Mouse (Mus musculus) hindbrain, embryonic 15.5 days (tissue): ENCODE results near the gene Sdccag8. TPM values are rescaled to one million over a fixed set of nuclear protein-coding genes. Genes with fewer than 3 reads are reported as not detected.

Experiments
- ATAC-seq: fragments of 200-750 bp; cut with Nextera tagmentation; 2 replicates; pipeline ENCODE4 v1.8.0; 2017; ENCODE audit warnings: low read depth, moderate number of reproducible peaks, moderate TSS enrichment; ENCODE audit not compliant: low FRiP score
- H3K27ac ChIP-seq: fragments of 300-500 bp; sonication (generic); replicated peaks from 2 replicates; pipeline ENCODE4 v1.5.1; 2015; ENCODE audit warnings: mild to moderate bottlenecking, inconsistent platforms
- H3K27me3 ChIP-seq: fragments of 300-500 bp; sonication (generic); 2 replicates; pipeline ENCODE4 v1.6.1; 2015; ENCODE audit warnings: control low read depth, inconsistent platforms
- H3K36me3 ChIP-seq: fragments of 300-500 bp; sonication (generic); 2 replicates; pipeline ENCODE4 v1.6.1; 2015; ENCODE audit warnings: control low read depth, inconsistent platforms
- H3K4me1 ChIP-seq: fragments of 300-500 bp; sonication (generic); replicated peaks from 2 replicates; pipeline ENCODE4 v1.6.1; 2015; ENCODE audit warnings: control low read depth, inconsistent platforms
- H3K4me2 ChIP-seq: fragments of 300-500 bp; sonication (generic); 2 replicates; pipeline ENCODE4 v1.6.1; 2015; ENCODE audit warnings: moderate library complexity, mild to moderate bottlenecking, inconsistent platforms
- H3K4me3 ChIP-seq: fragments of 300-500 bp; sonication (generic); 2 replicates; pipeline ENCODE4 v1.5.1; 2015; ENCODE audit warnings: mild to moderate bottlenecking, inconsistent platforms
- H3K9ac ChIP-seq: fragments of 300-500 bp; sonication (generic); 2 replicates; pipeline ENCODE4 v1.6.1; 2015; ENCODE audit warnings: inconsistent platforms
- H3K9me3 ChIP-seq: fragments of 300-500 bp; sonication (generic); 2 replicates; pipeline ENCODE4 v1.6.1; 2016; ENCODE audit warnings: control low read depth, inconsistent platforms
- WGBS: fragments of 180-500 bp; shearing (Covaris S2); methylation state at CpG from one replicate; pipeline ENCODE4 v1.1.7; 2015; 5-methylcytosine and 5-hydroxymethylcytosine counted together
- polyA plus RNA-seq: library from polyadenylated mRNA; unstranded; fragments of >200 nt; fragmentation: Nextera tagmentation; extraction: Ambion mirVana; gene quantifications from 2 replicates; pipeline ENCODE4 v1.2.1, GENCODE M21; 2015

Gene Sdccag8
- polyA plus RNA-seq, 1 experiment from 2014 or later = 22.8 TPM

GRCm38 (mm10) chr1:176816728-176817127 is 2.3 kb downstream of the Sdccag8 start:
- H3K27me3 ChIP-seq = no peaks in the 10 kb centered on the region
- peaks cover 6% of the 10 kb centered on the region for H3K4me1 ChIP-seq
- no peak overlapping the region for H3K4me2 ChIP-seq
- no peak overlapping the region for H3K4me3 ChIP-seq
- no peaks in the 10 kb centered on the region for H3K9me3 ChIP-seq
- no peak overlapping the region for H3K9ac ChIP-seq
- H3K27ac ChIP-seq = no peak overlapping the region
- 84% methylated on average over 4 of the region's 4 CpGs for WGBS
- ATAC-seq = no peak
- H3K36me3 ChIP-seq = no peaks in the 10 kb centered on the region

GRCm38 (mm10) chr1:176818147-176818546 is 3.7 kb downstream of the Sdccag8 start:
- no peak overlapping the region for H3K27ac ChIP-seq
- no peaks in the 10 kb centered on the region for H3K27me3 ChIP-seq
- H3K9ac ChIP-seq = no peak overlapping the region
- no peak for ATAC-seq
- no peak overlapping the region for H3K4me3 ChIP-seq
- no peak overlapping the region for H3K4me2 ChIP-seq
- peaks cover 9% of the 10 kb centered on the region for H3K4me1 ChIP-seq
- 90% methylated on average over 2 of the region's 2 CpGs for WGBS
- H3K9me3 ChIP-seq = no peaks in the 10 kb centered on the region
- no peaks in the 10 kb centered on the region for H3K36me3 ChIP-seq

- 76% methylated on average over 6 of the region's 6 CpGs for WGBS
- Histone ChIP-seq H3K9me3 (no peaks in the 10 kb centered on the region), H3K36me3 (no peaks in the 10 kb centered on the region), H3K4me1 (peaks cover 9% of the 10 kb centered on the region), H3K4me3 (no peak overlapping the region), H3K4me2 (no peak overlapping the region), H3K27ac (no peak overlapping the region), H3K9ac (no peak overlapping the region), H3K27me3 (no peaks in the 10 kb centered on the region)
- ATAC-seq = no peak
Observed at GRCm38 (mm10) chr1:176818763-176819162, 4.3 kb downstream of the Sdccag8 start.

GRCm38 (mm10) chr1:176821929-176822328 is 7.5 kb downstream of the Sdccag8 start:
- H3K9ac ChIP-seq = no peak overlapping the region
- no peaks in the 10 kb centered on the region for H3K27me3 ChIP-seq
- no peak overlapping the region for H3K4me3 ChIP-seq
- 38% methylated on average over 1 of the region's 1 CpGs for WGBS
- H3K9me3 ChIP-seq = no peaks in the 10 kb centered on the region
- no peak overlapping the region for H3K4me2 ChIP-seq
- H3K4me1 ChIP-seq = peaks cover 5% of the 10 kb centered on the region; the same call in 1 of the 2 replicates
- ATAC-seq = no peak
- H3K36me3 ChIP-seq = no peaks in the 10 kb centered on the region
- H3K27ac ChIP-seq = no peak overlapping the region

- Histone ChIP-seq H3K4me1 (peaks cover 5% of the 10 kb centered on the region; the same call in 1 of the 2 replicates), H3K4me3 (no peak overlapping the region), H3K36me3 (no peaks in the 10 kb centered on the region), H3K4me2 (no peak overlapping the region), H3K27me3 (no peaks in the 10 kb centered on the region), H3K9ac (no peak overlapping the region), H3K27ac (no peak overlapping the region), H3K9me3 (no peaks in the 10 kb centered on the region)
- WGBS = 90% methylated on average over 4 of the region's 4 CpGs
- ATAC-seq = no peak
Observed at GRCm38 (mm10) chr1:176822949-176823348, 8.5 kb downstream of the Sdccag8 start.

- WGBS = 93% methylated on average over 8 of the region's 8 CpGs
Observed at GRCm38 (mm10) chr1:176823889-176824288, 9.4 kb downstream of the Sdccag8 start.

GRCm38 (mm10) chr1:176824611-176825010 is 10.2 kb downstream of the Sdccag8 start:
- 83% methylated on average over 6 of the region's 6 CpGs for WGBS
- no peak for ATAC-seq
- H3K4me2 ChIP-seq = no peak overlapping the region

More at GRCm38 (mm10) chr1:176823889-176824288, 9.4 kb downstream of the Sdccag8 start:
- Histone ChIP-seq H3K27ac (no peak overlapping the region), H3K4me1 (peaks cover 5% of the 10 kb centered on the region; the same call in 1 of the 2 replicates), H3K4me2 (no peak overlapping the region), H3K9me3 (no peaks in the 10 kb centered on the region), H3K9ac (no peak overlapping the region), H3K36me3 (no peaks in the 10 kb centered on the region), H3K27me3 (no peaks in the 10 kb centered on the region), H3K4me3 (no peak overlapping the region)
- no peak for ATAC-seq

GRCm38 (mm10) chr1:176825084-176825483 is 10.6 kb downstream of the Sdccag8 start:
- Histone ChIP-seq H3K4me3 (no peak overlapping the region), H3K27ac (no peak overlapping the region), H3K9me3 (no peaks in the 10 kb centered on the region), H3K9ac (no peak overlapping the region), H3K36me3 (no peaks in the 10 kb centered on the region), H3K27me3 (no peaks in the 10 kb centered on the region), H3K4me2 (no peak overlapping the region), H3K4me1 (peaks cover 5% of the 10 kb centered on the region; the same call in 1 of the 2 replicates)
- 79% methylated on average over 4 of the region's 4 CpGs for WGBS
- ATAC-seq = no peak

More at GRCm38 (mm10) chr1:176824611-176825010, 10.2 kb downstream of the Sdccag8 start:
- no peak overlapping the region for H3K9ac ChIP-seq
- H3K27me3 ChIP-seq = no peaks in the 10 kb centered on the region
- no peak overlapping the region for H3K27ac ChIP-seq
- no peaks in the 10 kb centered on the region for H3K9me3 ChIP-seq
- peaks cover 5% of the 10 kb centered on the region; the same call in 1 of the 2 replicates for H3K4me1 ChIP-seq
- H3K4me3 ChIP-seq = no peak overlapping the region
- no peaks in the 10 kb centered on the region for H3K36me3 ChIP-seq

- no peaks in the 10 kb centered on the region for H3K9me3 ChIP-seq
- no peak overlapping the region for H3K9ac ChIP-seq
- no peak overlapping the region for H3K4me3 ChIP-seq
- H3K4me2 ChIP-seq = no peak overlapping the region
- 86% methylated on average over 11 of the region's 11 CpGs for WGBS
- H3K4me1 ChIP-seq = peaks cover 5% of the 10 kb centered on the region; the same call in 1 of the 2 replicates
- H3K36me3 ChIP-seq = no peaks in the 10 kb centered on the region
- no peak for ATAC-seq
- no peak overlapping the region for H3K27ac ChIP-seq
- no peaks in the 10 kb centered on the region for H3K27me3 ChIP-seq
Observed at GRCm38 (mm10) chr1:176826186-176826585, 11.7 kb downstream of the Sdccag8 start.

GRCm38 (mm10) chr1:176826931-176827330 is 12.5 kb downstream of the Sdccag8 start:
- no peak overlapping the region for H3K4me3 ChIP-seq
- H3K9me3 ChIP-seq = no peaks in the 10 kb centered on the region
- H3K4me2 ChIP-seq = no peak overlapping the region
- H3K36me3 ChIP-seq = no peaks in the 10 kb centered on the region
- no peaks in the 10 kb centered on the region for H3K27me3 ChIP-seq
- ATAC-seq = no peak
- no peak overlapping the region for H3K27ac ChIP-seq
- peaks cover 2% of the 10 kb centered on the region; the same call in 1 of the 2 replicates for H3K4me1 ChIP-seq
- no peak overlapping the region for H3K9ac ChIP-seq
- 92% methylated on average over 4 of the region's 4 CpGs for WGBS

- no peaks in the 10 kb centered on the region for H3K36me3 ChIP-seq
- no peak overlapping the region for H3K4me3 ChIP-seq
- WGBS = 87% methylated on average over 4 of the region's 4 CpGs
- H3K4me1 ChIP-seq = no peaks in the 10 kb centered on the region
- H3K9me3 ChIP-seq = no peaks in the 10 kb centered on the region
- H3K4me2 ChIP-seq = no peak overlapping the region
- H3K27ac ChIP-seq = no peak overlapping the region
- no peak for ATAC-seq
- H3K27me3 ChIP-seq = no peaks in the 10 kb centered on the region
- no peak overlapping the region for H3K9ac ChIP-seq
Observed at GRCm38 (mm10) chr1:176827365-176827764, 12.9 kb downstream of the Sdccag8 start.

GRCm38 (mm10) chr1:176827945-176828485 is 13.6 kb downstream of the Sdccag8 start:
- Histone ChIP-seq H3K9me3 (no peaks in the 10 kb centered on the region), H3K36me3 (no peaks in the 10 kb centered on the region), H3K9ac (no peak overlapping the region), H3K27ac (no peak overlapping the region), H3K4me2 (no peak overlapping the region), H3K4me1 (no peaks in the 10 kb centered on the region), H3K4me3 (no peak overlapping the region), H3K27me3 (no peaks in the 10 kb centered on the region)
- 85% methylated on average over 5 of the region's 5 CpGs for WGBS
- ATAC-seq = no peak

GRCm38 (mm10) chr1:176828666-176829065 is 14.2 kb downstream of the Sdccag8 start:
- WGBS = 94% methylated on average over 12 of the region's 12 CpGs
- Histone ChIP-seq H3K9me3 (no peaks in the 10 kb centered on the region), H3K36me3 (no peaks in the 10 kb centered on the region), H3K4me1 (no peaks in the 10 kb centered on the region), H3K9ac (no peak overlapping the region), H3K27me3 (no peaks in the 10 kb centered on the region), H3K4me2 (no peak overlapping the region), H3K27ac (no peak overlapping the region), H3K4me3 (no peak overlapping the region)
- ATAC-seq = no peak
